Mouse (Mus musculus): ENCODE measurements around the gene Fuk.

DNA sequence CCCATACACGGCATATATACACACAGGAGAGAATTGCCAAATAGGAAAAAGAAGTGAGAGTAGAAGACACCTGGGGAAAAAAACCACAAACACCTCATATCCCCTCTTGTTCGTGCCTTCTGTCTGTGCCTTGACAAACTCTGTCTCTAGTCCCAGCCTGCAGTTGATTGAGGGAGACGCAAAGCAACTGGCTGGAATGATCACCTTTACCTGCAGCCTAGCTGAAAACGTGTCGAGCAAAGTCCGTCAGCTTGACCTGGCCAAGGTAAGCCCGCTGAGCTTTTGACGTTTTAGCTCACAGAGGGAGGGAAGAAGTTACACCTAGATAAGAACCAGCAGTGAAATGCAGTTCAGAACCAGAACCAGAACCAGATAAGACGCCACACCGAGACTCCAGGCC is 51.1 kb downstream of the Fuk start:
- TF ChIP-seq MAFK (IDR thresholded peaks at IDR 0.05; ENCODE audit: insufficient read depth, low read depth, low read length) (no peak), ZC3H11A (IDR thresholded peaks at IDR 0.05; ENCODE audit: borderline replicate concordance, low read depth, low read length) (no peak), CHD2 (IDR thresholded peaks at IDR 0.05; ENCODE audit: low read depth, low read length) (no peak), ZNF384 (IDR thresholded peaks at IDR 0.05; ENCODE audit: low read depth, low read length) (no peak)
